Mouse (Mus musculus) midbrain, embryonic 12.5 days (tissue): ENCODE data around the gene Lrp6. TPM values are rescaled to one million over a fixed set of nuclear protein-coding genes. Genes with fewer than 3 reads are reported as not detected.

Source experiments
- ATAC-seq: fragments of 200-750 bp; cut with Nextera tagmentation; 2 replicates; pipeline ENCODE4 v1.8.0; 2017; ENCODE audit warnings: low read depth, moderate TSS enrichment, moderate library complexity; ENCODE audit not compliant: low FRiP score
- H3K27ac ChIP-seq: fragments of 300-500 bp; sonication (generic); replicated peaks from 2 replicates; pipeline ENCODE4 v1.5.1; 2016; ENCODE audit warnings: mild to moderate bottlenecking
- H3K27me3 ChIP-seq: fragments of 300-500 bp; sonication (generic); 2 replicates; pipeline ENCODE4 v1.6.1; 2016; ENCODE audit warnings: mild to moderate bottlenecking
- H3K36me3 ChIP-seq: fragments of 300-500 bp; sonication (generic); 2 replicates; pipeline ENCODE4 v1.6.1; 2016
- H3K4me1 ChIP-seq: fragments of 300-500 bp; sonication (generic); 2 replicates; pipeline ENCODE4 v1.6.1; 2016
- H3K4me2 ChIP-seq: fragments of 300-500 bp; sonication (generic); replicated peaks from 2 replicates; pipeline ENCODE4 v1.6.1; 2016; ENCODE audit warnings: mild to moderate bottlenecking, moderate library complexity
- H3K4me3 ChIP-seq: fragments of 300-500 bp; sonication (generic); 2 replicates; pipeline ENCODE4 v1.5.1; 2016; ENCODE audit warnings: mild to moderate bottlenecking
- H3K9ac ChIP-seq: fragments of 300-500 bp; sonication (generic); replicated peaks from 2 replicates; pipeline ENCODE4 v1.6.1; 2016; ENCODE audit warnings: mild to moderate bottlenecking, moderate library complexity
- H3K9me3 ChIP-seq: fragments of 300-500 bp; sonication (generic); 2 replicates; pipeline ENCODE4 v1.6.1; 2016; ENCODE audit warnings: mild to moderate bottlenecking
- WGBS: fragments of 180-500 bp; shearing (Covaris S2); methylation state at CpG from one replicate; pipeline ENCODE4 v1.1.7; 2016; 5-methylcytosine and 5-hydroxymethylcytosine counted together
- polyA plus RNA-seq: library from polyadenylated mRNA; unstranded; fragments of >200 nt; fragmentation: Nextera tagmentation; extraction: Ambion mirVana; gene quantifications from 2 replicates; pipeline ENCODE4 v1.2.1, GENCODE M21; 2016

Lrp6 gene
- polyA plus RNA-seq, 1 experiment from 2014 or later, result 33.7 TPM

DNA sequence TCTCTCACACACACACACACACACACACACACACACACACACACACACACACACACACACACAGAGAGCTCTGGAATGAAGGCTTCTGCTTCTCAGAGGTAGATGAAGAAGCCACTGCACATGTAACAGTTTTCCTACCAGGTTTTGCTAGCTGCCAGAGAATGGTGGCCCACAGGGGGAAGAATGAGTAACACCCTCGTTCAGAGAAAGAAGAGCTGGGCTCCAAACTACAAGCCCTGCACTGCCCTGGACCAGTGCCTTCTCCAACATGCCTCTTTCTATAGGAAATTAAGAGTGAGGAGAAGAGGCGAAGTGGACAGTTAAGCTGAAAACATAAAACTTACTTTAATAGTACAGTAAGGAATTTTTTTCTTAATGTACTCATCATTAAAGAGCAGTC is 56.5 kb downstream of the Lrp6 start:
- Histone ChIP-seq H3K36me3 (peaks cover 28% of the 10 kb centered on the region), H3K27me3 (no peaks in the 10 kb centered on the region), H3K4me1 (peaks cover under 1% of the 10 kb centered on the region; the same call in 1 of the 2 replicates), H3K4me3 (no peak overlapping the region), H3K27ac (no peak overlapping the region), H3K9me3 (no peaks in the 10 kb centered on the region), H3K4me2 (no peak overlapping the region), H3K9ac (no peak overlapping the region)
- WGBS, result 70% methylated on average over 2 of the region's 2 CpGs
- ATAC-seq, result no peak

DNA sequence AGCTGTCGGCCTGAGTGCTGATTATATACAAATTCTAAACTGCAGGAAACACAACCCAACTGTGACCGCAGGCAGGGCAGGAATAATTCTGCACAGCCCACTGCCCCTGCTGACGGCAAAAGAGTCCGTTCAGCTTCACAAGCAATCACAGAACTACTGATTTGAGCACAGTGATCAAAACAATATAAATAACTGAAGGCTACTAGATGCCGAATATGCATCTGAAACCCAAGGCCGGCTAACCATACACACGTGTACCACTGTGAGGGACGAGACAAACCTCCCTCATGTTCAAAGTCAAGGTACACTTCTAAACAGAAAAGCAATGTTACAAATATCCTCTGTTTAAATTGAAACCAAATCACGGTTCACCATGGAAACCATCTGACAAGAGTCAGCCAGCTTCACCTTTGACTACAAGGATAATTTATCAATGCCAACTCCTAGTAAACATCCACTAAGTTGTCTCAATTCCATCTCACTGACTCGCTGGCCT is 57.0 kb downstream of the Lrp6 start:
- H3K9ac ChIP-seq, result no peak overlapping the region
- peaks cover 28% of the 10 kb centered on the region for H3K36me3 ChIP-seq
- no peaks in the 10 kb centered on the region for H3K9me3 ChIP-seq
- H3K27ac ChIP-seq, result no peak overlapping the region
- ATAC-seq, result no peak
- WGBS, result 83% methylated on average over 10 of the region's 10 CpGs
- H3K4me1 ChIP-seq, result no peaks in the 10 kb centered on the region
- H3K27me3 ChIP-seq, result no peaks in the 10 kb centered on the region
- H3K4me3 ChIP-seq, result no peak overlapping the region
- H3K4me2 ChIP-seq, result no peak overlapping the region

DNA sequence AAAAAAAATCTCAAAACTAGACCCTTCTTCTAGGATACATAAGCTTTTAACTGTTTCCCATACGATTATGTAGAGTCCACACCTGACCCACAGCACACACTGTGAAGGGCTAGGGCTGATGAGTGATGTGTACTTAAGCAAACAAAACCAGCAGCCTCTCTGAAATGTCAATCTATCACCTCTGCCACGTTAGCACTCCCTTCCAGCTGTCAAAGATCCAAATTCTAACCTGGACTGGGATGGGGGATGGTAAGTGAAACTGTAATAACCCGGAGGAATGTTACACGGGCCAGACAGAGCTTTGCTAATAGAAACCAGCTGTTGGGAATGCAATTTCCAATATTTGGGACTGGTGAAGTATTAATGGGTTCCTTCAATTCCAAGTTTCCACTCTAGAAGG is 61.9 kb downstream of the Lrp6 start:
- H3K27me3 ChIP-seq, result no peaks in the 10 kb centered on the region
- peaks cover 25% of the 10 kb centered on the region for H3K36me3 ChIP-seq
- no peak for ATAC-seq
- no peaks in the 10 kb centered on the region for H3K9me3 ChIP-seq
- no peak overlapping the region for H3K4me3 ChIP-seq
- H3K9ac ChIP-seq, result no peak overlapping the region
- no peak overlapping the region for H3K27ac ChIP-seq
- 64% methylated on average over 4 of the region's 4 CpGs for WGBS
- peaks cover 7% of the 10 kb centered on the region; the same call in 1 of the 2 replicates for H3K4me1 ChIP-seq
- no peak overlapping the region for H3K4me2 ChIP-seq

DNA sequence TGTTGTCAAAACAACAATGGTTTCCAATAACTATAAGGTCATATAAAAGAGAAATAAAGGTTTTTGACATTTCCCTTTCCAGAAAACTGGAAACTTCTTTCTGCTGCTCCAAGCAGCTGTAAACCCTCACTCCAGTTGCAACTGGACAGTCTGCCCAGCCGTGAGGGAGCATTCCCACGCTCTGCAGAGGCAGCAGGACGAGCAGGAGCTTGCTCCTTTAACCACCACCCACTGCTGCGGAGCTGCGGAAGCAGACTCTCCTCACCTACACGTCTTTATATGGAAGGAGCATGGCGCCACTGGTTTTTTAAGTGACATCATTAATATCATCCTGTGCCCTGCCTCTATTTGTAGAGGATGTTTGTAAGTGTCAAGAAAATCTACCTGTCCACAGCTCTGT is 64.4 kb downstream of the Lrp6 start:
- H3K9me3 ChIP-seq, result no peaks in the 10 kb centered on the region
- H3K27me3 ChIP-seq, result no peaks in the 10 kb centered on the region
- H3K9ac ChIP-seq, result no peak overlapping the region
- H3K4me3 ChIP-seq, result no peak overlapping the region
- H3K4me1 ChIP-seq, result peaks cover 7% of the 10 kb centered on the region; the same call in 1 of the 2 replicates
- peaks cover 28% of the 10 kb centered on the region for H3K36me3 ChIP-seq
- no peak overlapping the region for H3K27ac ChIP-seq
- WGBS, result 78% methylated on average over 7 of the region's 7 CpGs
- H3K4me2 ChIP-seq, result no peak overlapping the region
- no peak for ATAC-seq

DNA sequence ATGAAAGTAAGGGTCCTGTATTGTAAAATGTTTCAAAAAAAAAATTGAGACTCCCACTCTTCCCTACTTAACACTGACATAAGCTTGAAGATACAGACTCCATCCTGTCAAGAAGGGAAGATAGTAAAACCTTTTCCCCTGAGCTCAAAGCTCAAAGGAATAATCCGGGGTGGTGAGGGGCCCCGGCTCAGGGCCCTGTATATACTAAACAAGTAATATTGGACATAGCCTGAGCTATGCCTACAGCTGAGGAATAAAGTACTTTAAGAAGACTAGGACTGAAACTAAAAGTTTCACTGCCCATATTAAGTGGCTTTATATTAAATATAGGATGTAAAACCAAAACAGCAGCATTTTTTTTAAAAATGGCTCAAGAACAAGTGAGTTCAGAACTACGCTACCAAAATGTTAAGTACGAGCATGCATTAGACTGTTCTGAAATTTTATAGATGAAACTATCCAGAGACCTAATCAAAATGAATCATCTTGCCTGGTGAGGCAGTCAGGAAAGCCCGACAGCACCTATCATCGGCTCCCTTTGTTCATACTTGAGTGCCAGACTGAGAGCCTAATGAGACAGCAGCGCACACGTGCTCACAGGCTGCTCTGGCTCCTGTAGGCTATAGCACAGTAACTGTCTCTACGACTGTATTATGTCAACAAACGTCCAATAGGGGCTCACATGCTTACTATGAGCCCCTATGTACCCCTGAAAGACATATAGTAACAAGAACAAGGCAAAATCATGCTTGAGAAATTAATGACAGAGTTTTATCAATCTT is 66.2 kb downstream of the Lrp6 start:
- H3K36me3 ChIP-seq, result peaks cover 15% of the 10 kb centered on the region

DNA sequence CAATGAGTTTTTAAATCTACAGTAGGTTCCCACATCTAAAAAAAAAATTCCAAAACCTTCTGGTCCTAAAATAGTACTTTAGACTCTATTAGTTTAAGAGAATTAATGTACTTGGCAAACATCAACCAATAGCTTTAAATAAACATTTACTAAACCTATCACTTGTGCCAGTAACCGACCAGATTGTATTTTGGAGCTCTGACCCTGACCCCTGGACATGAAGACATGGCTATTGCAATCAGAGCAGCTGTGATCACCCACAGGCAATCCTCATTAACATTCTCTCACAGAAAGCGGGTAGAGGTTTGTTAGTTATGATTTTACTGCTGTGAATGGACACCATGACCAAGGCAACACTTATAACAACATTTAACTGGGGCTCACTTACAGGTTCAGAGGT is 67.7 kb downstream of the Lrp6 start:
- WGBS, result 79% methylated on average over 2 of the region's 2 CpGs

More for the DNA sequence above, 66.2 kb downstream of the Lrp6 start:
- peaks cover 7% of the 10 kb centered on the region; the same call in 1 of the 2 replicates for H3K4me1 ChIP-seq
- H3K27me3 ChIP-seq, result no peaks in the 10 kb centered on the region
- no peak overlapping the region for H3K4me3 ChIP-seq
- 61% methylated on average over 10 of the region's 10 CpGs for WGBS
- peak; percentile 88 for ATAC-seq
- no peak overlapping the region for H3K4me2 ChIP-seq
- H3K27ac ChIP-seq, result peak overlapping the region; percentile 46; the same call in 1 of the 2 replicates
- H3K9me3 ChIP-seq, result no peaks in the 10 kb centered on the region
- no peak overlapping the region for H3K9ac ChIP-seq

DNA sequence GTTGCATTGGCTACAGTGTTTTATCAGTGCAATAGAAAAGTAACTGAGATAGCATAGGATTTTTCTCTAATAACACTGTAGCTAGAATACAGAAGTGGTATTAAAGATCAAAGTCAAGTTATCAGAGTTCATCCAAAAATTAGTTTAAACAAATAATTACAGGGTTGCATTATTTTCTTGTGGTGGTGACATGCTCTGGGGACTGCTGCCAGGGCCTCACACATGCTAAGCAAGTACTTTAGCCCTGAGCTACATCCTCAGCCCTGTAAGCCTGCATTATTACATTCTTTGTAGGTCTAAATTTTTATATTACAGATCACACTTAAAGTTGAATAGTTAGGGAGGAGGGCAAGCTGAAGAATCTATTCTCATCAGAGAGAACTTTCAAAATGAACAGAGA is 68.2 kb downstream of the Lrp6 start:
- H3K27me3 ChIP-seq, result no peaks in the 10 kb centered on the region
- peaks cover 16% of the 10 kb centered on the region; the same call in 1 of the 2 replicates for H3K4me1 ChIP-seq
- no peak for ATAC-seq
- no peak overlapping the region for H3K9ac ChIP-seq
- H3K27ac ChIP-seq, result no peak overlapping the region
- no peaks in the 10 kb centered on the region for H3K9me3 ChIP-seq
- no peak overlapping the region for H3K4me3 ChIP-seq
- peaks cover 14% of the 10 kb centered on the region for H3K36me3 ChIP-seq
- H3K4me2 ChIP-seq, result no peak overlapping the region

More for the DNA sequence above, 67.7 kb downstream of the Lrp6 start:
- H3K4me1 ChIP-seq, result peaks cover 14% of the 10 kb centered on the region; the same call in 1 of the 2 replicates
- no peak overlapping the region for H3K4me3 ChIP-seq
- H3K27me3 ChIP-seq, result no peaks in the 10 kb centered on the region
- no peak overlapping the region for H3K4me2 ChIP-seq
- H3K27ac ChIP-seq, result no peak overlapping the region
- no peak for ATAC-seq
- peaks cover 14% of the 10 kb centered on the region for H3K36me3 ChIP-seq
- H3K9me3 ChIP-seq, result no peaks in the 10 kb centered on the region
- no peak overlapping the region for H3K9ac ChIP-seq

DNA sequence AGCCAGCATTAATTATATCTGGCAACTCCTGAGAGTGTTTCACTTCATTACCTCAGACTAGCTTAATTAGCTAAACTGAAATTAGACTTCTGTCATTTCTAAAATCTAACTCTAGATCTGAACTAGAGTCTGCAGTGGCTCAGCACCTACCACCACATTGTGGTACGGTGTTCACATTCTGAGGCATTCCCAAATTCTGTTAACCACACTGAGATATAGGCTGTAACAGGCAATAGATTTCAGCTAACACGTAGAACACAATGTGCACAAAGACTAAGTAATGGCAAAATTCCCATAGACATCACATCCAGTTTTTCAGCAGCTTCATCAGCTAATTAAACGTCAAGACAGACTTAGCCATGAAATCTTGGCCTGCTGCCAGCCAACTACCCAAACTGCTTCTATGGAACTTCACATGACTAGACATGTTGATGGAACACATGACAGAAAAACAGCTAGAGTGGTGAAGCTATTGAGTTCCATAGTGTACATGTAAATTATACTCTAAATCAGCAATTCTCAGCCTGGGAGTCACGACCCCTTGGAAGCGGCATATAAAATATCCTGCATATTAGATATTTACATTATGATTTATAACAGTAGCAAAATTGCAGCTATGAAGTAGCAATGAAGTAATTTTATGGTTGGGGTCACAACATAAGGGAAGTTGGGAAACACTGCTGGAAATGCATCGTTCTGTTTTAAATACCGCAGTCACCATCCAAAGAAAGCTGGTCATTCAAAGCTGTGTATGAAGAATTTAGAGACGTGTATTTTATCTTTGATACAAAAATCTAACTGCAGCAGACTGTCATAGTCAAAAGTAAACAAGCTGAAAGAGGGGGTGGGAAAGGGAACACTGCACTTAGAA is 71.7 kb downstream of the Lrp6 start:
- ATAC-seq, result no peak
- no peak overlapping the region for H3K9ac ChIP-seq
- H3K27ac ChIP-seq, result no peak overlapping the region
- WGBS, result 90% methylated on average over 8 of the region's 8 CpGs
- H3K27me3 ChIP-seq, result no peaks in the 10 kb centered on the region
- peaks cover 14% of the 10 kb centered on the region for H3K36me3 ChIP-seq
- no peak overlapping the region for H3K4me2 ChIP-seq
- H3K4me3 ChIP-seq, result no peak overlapping the region
- peaks cover 9% of the 10 kb centered on the region; the same call in 1 of the 2 replicates for H3K4me1 ChIP-seq
- H3K9me3 ChIP-seq, result no peaks in the 10 kb centered on the region

DNA sequence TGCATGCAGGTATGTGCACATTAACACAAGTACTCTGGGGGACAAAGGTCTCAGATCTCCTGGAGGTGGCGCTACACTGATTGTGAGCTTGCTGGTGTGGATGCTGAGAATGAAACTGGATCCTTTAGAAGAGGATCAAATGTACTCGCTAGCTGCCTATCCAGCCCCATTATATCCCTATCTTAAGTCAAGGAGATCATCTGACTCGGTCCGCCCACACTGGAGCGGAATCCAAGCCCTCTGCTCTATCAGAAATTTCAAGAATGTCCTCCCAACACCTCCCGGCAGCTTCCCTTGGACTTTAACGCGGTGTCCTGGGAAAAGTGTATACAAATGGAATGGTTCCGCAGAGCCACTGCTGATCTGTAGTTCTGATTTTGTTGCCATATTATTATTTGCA is 77.1 kb downstream of the Lrp6 start:
- Histone ChIP-seq H3K27ac (no peak overlapping the region), H3K27me3 (no peaks in the 10 kb centered on the region), H3K4me2 (no peak overlapping the region), H3K4me3 (no peak overlapping the region), H3K4me1 (peaks cover 3% of the 10 kb centered on the region; the same call in 1 of the 2 replicates), H3K9me3 (no peaks in the 10 kb centered on the region), H3K36me3 (peaks cover 17% of the 10 kb centered on the region), H3K9ac (no peak overlapping the region)
- WGBS, result 92% methylated on average over 9 of the region's 9 CpGs
- no peak for ATAC-seq

DNA sequence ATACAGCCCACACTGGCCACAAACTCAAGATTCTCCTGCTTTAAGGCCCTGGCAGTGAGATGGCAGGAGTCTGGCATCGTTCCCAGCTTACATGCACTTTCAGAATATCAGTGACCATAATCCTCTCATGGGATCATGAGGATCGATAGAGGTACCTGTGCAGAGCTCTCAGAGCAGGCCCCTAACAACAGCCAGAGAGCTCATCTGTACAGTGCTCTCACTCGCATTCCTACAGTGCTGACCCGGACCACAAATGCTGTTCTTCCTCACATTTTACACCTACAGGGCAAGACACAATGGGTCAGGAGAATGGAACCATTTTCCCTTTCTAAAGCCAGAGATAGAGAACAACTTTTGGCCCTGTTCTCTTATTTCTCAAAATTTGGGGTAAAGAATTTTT is 77.6 kb downstream of the Lrp6 start:
- H3K9me3 ChIP-seq, result no peaks in the 10 kb centered on the region
- no peak overlapping the region for H3K4me3 ChIP-seq
- no peak overlapping the region for H3K9ac ChIP-seq
- peaks cover 2% of the 10 kb centered on the region; the same call in 1 of the 2 replicates for H3K4me1 ChIP-seq
- 98% methylated on average over 4 of the region's 4 CpGs for WGBS
- H3K27ac ChIP-seq, result no peak overlapping the region
- no peaks in the 10 kb centered on the region for H3K27me3 ChIP-seq
- peaks cover 22% of the 10 kb centered on the region for H3K36me3 ChIP-seq
- H3K4me2 ChIP-seq, result no peak overlapping the region
- no peak for ATAC-seq

DNA sequence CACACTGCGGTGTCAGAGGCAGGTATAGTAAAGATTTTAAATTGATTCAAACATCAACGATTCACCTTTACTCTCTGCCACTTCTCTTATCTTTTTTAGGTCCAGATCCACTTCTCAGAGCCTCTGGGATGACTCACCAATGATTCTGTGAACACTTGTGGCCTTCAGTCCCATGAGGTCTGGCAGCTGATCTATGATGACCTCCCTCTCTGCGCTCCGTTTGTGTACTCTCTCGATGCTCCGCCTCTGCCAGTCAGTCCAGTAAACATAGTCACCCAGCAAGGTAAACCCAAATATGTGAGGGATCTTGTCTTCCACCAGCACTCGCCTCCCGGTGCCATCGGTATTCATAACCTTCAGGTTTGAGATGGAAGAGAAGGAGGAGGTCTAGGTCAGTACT is 80.4 kb downstream of the Lrp6 start:
- H3K36me3 ChIP-seq, result peaks cover 27% of the 10 kb centered on the region
- no peaks in the 10 kb centered on the region for H3K4me1 ChIP-seq
- H3K4me3 ChIP-seq, result no peak overlapping the region
- no peak overlapping the region for H3K4me2 ChIP-seq
- WGBS, result 93% methylated on average over 9 of the region's 9 CpGs
- no peak for ATAC-seq
- no peaks in the 10 kb centered on the region for H3K9me3 ChIP-seq
- no peak overlapping the region for H3K9ac ChIP-seq
- H3K27me3 ChIP-seq, result no peaks in the 10 kb centered on the region
- H3K27ac ChIP-seq, result no peak overlapping the region

DNA sequence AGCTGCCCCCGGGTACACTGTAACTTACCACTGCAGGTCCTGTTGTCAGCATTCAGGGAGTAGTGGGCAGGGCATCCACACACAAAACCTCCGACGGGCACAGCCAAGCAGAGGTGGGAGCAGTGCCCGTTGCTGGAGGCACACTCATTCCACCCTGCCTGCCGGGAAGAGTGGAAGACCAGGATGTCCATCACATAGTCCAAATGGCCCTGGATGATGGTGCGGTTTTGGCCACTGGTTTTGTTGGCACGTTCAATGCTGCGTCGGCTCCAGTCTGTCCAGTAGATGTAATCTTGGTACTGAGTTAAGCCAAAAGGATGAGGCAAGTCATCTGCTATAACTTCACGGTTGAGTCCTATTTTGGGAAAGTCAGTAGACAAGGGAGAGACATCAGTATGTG is 87.3 kb downstream of the Lrp6 start:
- no peaks in the 10 kb centered on the region for H3K4me1 ChIP-seq
- H3K9me3 ChIP-seq, result no peaks in the 10 kb centered on the region
- H3K4me2 ChIP-seq, result no peak overlapping the region
- no peak overlapping the region for H3K27ac ChIP-seq
- no peaks in the 10 kb centered on the region for H3K27me3 ChIP-seq
- 97% methylated on average over 10 of the region's 10 CpGs for WGBS
- H3K9ac ChIP-seq, result no peak overlapping the region
- H3K4me3 ChIP-seq, result no peak overlapping the region
- ATAC-seq, result no peak
- H3K36me3 ChIP-seq, result peaks cover 47% of the 10 kb centered on the region
